Mouse (Mus musculus) induced T-regulatory cell, adult 2 months (primary cell): Measurements from ENCODE around the gene Syne1.
A peak's percentile ranks its signal among the peaks of the same experiment; 100 is the strongest.

Source experiments
- DNase-seq: peaks from one replicate; pipeline ENCODE4 v3.0.0-alpha.2; 2012; ENCODE audit warnings: low read depth

Gene Syne1

DNA sequence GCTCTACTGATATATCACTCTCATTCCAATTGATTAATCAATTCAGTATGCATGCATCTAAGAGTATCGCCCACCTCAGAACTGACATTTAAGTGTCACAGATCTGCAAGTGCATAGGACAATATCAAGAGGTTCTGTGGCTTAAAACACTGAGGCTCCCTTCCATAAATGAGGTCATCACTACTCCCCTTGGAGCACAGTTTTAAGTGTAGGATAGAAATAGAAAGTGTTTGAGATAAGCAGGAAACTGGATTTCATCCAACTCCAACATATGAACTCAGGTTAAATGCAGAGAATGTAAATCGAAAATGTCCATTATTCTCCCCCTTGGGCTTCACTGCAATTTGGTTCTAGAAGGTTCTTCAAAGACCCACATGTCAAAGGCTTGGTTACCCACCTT, 492.4 kb downstream of the Syne1 start:
- DNase-seq: no peak

DNA sequence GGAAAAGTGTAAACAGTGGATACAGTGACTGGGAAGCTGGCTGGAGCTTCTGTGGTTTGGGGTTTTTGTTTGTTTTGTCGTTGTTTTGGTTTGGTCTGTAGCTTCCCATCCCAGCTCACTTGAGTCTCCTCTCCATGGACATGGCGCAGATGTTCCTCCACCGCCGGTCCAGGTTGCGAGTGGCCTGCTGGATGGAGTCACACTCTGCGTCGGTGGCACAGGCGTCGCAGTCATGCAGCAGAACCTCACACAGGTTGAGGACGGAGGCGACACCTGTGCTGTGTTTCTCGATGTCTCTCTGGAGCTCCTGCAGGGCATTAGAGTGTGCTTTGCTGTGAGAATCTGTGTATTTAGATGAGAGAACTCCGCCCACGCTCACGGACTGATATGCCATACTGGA, 493.6 kb downstream of the Syne1 start:
- DNase-seq: no peak

DNA sequence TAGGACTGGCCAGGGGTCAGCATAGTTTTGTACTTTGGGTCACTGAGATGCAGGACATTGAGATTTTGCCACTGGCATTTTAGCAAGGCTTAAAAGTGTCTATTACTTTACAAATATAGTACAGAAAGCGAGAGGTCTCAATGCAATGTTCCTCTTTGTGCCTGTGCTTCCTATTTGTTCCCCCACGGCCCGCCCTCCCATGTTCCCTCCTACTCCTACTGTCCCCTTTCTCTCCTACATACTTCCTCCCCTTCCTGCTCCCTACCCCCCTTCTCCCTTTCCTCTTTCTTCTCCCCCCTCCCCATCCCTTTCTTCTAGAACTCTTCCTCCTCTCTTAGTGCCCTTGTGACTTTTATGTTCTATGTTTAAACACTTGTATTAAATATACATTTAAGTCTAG, 494.3 kb downstream of the Syne1 start:
- no peak for DNase-seq

DNA sequence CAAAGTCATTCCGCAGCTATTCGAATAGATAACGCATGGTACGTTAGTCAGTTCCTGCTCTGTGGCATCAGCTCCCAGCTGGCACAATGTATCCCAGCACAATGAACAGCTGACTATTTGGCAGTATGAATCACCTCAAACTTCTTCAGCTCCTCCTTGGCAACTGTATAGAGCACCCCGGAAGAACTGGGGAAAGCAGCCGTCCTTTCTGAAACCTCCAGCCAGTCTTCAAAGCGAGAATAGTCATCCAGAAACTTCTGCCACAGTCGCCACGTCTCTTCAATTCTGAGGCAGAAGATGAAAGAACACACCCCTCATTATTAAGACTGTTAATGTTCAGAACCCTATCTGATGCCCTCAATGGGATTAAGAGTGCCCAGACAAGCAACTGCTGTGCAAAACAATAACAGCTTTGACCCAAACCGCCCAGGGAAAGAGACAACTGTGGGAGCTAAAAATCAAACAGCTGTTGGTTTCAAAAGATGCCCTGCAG, 495.0 kb downstream of the Syne1 start:
- DNase-seq: no peak

DNA sequence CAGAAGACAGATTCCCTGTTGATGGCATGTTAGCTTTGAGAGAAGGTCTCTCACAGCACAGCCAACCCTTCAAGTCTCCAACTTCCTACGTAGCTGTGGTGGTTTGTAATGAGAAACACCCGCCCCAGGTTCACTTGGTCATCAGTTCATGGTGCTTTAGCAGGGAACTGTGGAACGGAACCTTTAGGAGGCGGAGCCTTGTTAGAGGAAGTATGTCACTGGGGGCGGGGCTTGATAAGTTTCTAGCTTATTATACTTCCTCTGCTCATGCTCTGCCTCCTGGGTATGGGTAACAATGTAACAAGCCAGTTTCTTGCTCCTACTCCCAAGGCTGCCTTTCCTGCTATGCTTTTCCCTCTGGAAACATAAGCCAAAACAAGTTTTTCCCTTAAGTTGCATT, 505.6 kb downstream of the Syne1 start:
- DNase-seq: no peak

GRCm38 (mm10) chr10:5045213-5045612, 506.1 kb downstream of the Syne1 start:
- DNase-seq: no peak

- DNase-seq: no peak
Measured at GRCm38 (mm10) chr10:5044481-5044880, 506.8 kb downstream of the Syne1 start.

DNA sequence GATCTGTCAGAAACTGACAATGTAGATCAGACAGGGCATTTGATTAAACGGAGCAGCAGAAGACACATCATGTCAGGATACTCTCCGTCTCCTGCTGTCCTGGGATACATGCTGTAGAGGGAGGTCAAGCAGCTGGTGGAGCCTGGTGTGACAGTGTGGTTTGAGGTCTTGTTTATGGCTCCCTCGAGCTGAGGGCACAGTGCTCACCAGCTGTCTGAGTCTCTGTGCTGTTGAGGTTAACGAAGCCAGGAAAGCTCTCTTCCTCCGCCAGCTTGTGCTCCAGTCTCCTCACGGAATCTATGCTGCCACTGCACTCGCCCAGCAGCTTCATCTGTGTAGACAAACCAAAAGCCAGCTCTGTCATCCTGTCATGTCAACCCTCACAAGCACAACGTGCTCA, 510.0 kb downstream of the Syne1 start:
- DNase-seq: no peak

GRCm38 (mm10) chr10:5032192-5033048, 518.9 kb downstream of the Syne1 start:
- DNase-seq: no peak

GRCm38 (mm10) chr10:5029883-5030282, 521.4 kb downstream of the Syne1 start:
- no peak for DNase-seq

DNA sequence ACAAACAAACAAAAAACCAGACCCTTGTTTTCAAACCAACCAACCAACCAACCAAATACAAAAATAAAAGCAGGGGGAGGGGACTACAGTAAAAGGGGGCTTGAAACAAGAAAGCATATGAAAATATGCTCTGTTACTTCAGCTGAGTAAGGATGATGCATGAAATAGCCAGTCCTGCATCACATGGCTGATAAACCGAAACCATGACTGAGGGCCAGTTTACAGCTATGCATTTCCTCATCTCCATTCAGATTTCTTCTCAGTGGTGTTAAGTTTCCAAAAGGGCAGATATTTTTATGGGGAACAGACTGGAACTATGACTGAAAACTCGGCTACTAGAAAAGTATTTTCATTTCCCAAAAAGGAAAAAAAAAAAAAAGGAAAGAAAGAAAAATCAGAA, 522.1 kb downstream of the Syne1 start:
- no peak for DNase-seq

DNA sequence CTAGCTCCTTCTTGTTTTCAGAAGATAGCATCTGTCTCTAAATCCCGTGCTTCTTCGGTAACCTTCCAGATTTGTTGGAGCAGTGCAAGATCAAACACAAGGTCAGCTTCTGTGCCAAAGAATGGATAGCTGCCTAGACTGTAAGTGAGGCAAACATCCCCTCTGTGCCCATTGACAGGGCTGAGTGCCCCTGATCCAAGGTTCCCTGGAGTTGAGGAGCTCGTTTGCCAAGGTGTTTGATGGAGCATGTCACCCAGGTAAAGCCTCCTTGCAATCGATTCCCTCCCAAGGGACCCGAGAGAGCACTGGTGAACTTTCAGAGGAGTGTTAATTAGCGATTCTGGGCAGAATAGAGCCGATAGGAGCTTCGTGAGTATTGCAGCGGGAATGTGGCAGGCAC, 523.0 kb downstream of the Syne1 start:
- no peak for DNase-seq

- DNase-seq: no peak
Measured at GRCm38 (mm10) chr10:5027208-5027607, 524.1 kb downstream of the Syne1 start.

- no peak for DNase-seq
Measured at GRCm38 (mm10) chr10:5025906-5026305, 525.4 kb downstream of the Syne1 start.

DNA sequence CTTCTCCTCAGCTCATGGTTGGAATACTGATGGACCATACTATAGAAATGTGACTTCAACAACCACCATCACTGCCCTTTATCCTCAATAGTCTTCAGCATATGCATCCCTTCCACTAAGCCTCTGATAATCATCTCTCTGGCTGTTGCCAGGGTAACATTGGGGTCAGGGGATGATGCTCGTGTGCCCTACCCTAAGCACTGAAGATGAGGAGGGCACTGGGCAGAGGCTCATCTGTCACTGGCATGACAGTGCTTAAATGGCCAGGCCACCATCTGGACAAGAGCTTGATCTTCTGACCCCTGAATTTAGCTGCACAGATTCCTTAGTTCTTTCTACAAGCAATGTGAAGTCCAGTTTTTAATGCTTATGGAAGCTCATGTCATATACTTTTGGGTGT, 534.1 kb downstream of the Syne1 start:
- DNase-seq: no peak

DNA sequence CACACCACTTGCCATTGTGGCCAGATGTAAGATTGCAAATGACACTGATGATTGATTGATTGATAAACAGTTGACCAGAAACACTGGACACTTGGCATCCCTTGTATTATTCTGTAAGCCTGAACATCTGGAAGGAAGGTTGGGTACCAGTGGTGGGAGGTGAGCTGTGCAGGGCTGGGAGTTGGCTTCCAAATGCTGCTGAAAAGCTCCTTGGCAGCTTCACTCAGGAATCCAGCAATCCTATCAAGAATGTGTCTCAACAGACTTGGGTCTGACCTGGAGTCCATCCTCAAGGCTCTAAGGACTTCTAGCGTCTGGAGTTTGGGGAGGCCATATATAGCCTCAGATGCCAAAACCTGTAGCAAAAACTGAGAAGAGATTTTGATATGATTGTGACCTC, 536.3 kb downstream of the Syne1 start:
- no peak for DNase-seq

GRCm38 (mm10) chr10:5012004-5012403, 539.3 kb downstream of the Syne1 start:
- no peak for DNase-seq

DNA sequence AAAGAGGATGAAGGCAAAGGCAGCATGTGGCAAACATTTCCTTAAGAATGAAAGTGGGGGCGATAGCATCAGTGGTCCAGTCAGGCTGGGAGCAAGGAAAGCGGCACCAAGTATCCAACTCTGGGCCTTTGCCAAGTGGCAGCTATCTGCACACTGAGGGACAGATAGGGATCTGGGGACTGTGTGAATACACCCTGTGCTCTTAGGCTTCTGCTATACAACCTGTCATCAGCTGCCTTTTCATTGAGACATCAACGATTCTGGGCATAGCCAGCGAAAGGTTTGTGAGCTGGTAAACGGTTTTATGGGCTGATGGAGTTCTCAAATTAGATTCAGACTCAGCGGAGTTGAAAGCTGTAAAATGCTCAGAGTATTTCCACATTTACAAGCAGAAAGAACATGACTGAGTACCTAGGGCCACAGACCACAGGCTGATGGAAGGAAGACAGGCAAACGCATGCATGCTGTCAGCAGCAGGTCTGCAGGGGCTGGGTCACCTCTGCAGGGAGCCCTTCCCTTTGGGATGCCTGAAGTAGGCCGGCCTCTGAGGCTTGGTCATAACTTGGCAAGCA, 542.4 kb downstream of the Syne1 start:
- no peak for DNase-seq

DNA sequence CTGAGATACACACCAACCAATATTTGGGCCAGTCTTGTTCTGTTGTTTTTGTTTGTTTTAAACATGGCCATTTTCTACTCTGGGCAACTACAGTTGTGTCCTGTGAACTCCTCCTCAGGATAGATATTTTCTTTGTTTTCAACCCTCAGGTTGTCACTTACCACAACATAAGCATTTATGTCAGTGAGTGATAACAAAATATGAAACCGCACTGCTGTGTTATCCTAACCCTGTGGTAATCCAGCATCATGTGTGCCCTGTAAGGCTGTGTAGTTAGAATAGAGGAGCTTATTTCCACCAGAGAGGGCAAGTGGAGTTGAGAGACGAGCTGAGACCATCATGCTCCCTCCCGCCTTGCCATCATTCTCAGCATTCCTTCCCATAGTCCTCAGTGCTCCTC, 554.7 kb downstream of the Syne1 start:
- DNase-seq: no peak

- no peak for DNase-seq
Measured at GRCm38 (mm10) chr10:4993802-4994201, 557.5 kb downstream of the Syne1 start.

- no peak for DNase-seq
Measured at GRCm38 (mm10) chr10:4983919-4984318, 567.4 kb downstream of the Syne1 start.

- peak; percentile 7 for DNase-seq
Measured at GRCm38 (mm10) chr10:4977374-4977773, 573.9 kb downstream of the Syne1 start.

- DNase-seq: no peak
Measured at GRCm38 (mm10) chr10:4976557-4976956, 574.7 kb downstream of the Syne1 start.

DNA sequence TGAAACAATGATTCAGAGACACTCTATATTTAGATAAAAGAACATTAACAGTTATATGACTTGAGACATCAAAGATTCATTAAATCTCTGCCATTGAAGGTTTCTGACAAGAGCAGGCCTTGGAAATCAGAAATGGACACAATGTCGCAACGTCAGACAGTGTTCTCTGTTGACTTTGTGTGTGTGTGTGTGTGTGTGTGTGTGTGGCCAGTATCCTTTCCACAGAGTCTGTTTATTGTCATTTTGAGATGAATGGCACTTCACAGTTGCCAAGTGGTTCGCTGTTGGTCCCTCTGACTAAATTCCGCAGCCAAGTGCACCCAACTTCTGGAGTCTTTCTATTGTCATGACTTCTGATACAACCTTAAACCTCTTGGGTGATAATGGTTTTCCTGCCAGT, 577.0 kb downstream of the Syne1 start:
- no peak for DNase-seq
